Mouse (Mus musculus) urinary bladder, postnatal 36 days (tissue): ENCODE measurements around the gene Ncoa6.

Source experiments
- DNase-seq, 2 experiments: peaks; one replicate each; pipeline ENCODE4 v3.0.0; 2022; ENCODE audit warnings: low spot score in 2 of 2, mixed read lengths in 1 of 2

The Ncoa6 gene

DNA sequence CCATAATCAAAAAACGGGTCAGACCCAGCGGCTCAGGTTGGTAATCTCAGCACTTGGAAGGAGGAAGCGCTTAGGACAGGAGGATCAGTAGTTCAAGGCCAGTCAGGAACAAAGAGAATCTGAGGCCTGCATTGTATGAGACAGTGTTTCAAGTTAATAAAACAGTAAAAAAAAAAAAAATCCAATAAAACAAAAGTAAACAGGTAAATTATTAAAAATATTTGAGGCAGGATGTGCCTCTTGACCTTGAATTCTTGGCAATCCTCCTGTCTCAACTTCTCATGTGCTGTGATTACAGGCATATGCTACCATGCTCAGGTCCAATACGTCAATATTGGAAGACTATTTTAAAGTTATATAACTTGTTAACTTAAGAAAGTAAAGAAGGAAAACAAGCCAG lies 30.8 kb downstream of the Ncoa6 start:
- no peak for DNase-seq

- no peak for DNase-seq
These were observed 37.2 kb downstream of the Ncoa6 start for GRCm38 (mm10) chr2:155436445-155436844.

DNA sequence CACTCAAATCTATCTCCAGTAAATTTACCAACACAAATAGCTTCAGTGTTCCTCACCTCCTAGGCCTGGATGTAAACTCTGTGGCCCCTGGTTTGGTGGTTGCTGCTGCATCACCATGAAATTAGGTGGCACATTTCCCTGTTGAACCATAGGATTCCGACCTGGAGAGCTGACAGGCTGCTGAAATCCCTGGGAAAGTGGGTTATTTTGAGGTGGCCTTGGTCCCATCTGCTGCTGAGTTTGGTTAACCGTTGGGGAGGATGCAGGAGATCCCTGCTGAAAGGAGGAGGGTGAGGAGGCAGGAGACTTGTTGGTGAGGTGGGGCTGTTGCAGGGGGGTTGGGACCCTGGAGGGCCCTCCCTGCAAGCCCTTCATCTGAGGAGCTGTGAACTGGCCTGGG lies 52.8 kb downstream of the Ncoa6 start:
- DNase-seq, result no peak

DNA sequence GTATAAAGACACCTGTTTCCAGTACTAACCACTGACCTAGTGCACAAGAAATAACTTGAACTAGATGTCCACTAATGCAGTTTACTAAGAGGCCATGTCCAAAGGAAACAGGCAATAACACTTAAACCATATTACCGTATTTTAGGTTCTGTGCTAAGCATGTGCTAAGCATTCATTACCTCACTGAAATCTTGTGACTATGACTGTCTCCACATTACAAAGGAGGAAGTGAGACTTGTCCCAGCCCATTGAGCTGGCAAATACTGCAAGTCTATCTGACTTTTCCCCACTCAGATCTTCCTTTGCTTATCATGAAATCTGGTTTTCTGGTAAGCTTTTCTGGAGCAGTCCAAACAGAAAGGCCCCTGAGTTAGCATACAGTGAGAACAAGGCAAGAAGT lies 69.1 kb downstream of the Ncoa6 start:
- DNase-seq, result no peak

DNA sequence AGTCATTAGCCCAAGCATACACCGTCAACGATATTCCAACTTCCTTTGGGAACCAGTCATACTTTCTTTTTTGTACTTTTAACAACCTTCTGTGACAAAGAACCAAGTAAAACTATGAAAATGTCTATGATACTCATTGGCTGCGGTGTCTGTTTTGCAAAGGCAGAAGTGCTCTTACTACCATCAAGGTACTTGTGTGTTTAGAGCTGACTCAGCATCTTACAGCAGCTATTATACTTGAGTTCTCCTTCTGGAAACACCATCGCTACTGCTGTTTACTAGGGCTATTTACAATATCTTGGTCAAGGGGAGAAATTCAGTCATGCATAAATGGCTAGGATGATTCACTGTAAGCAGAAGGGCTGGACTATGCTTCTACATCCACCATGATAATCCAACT lies 71.8 kb downstream of the Ncoa6 start:
- no peak for DNase-seq

GRCm38 (mm10) chr2:155400276-155400675 lies 73.4 kb downstream of the Ncoa6 start:
- no peak for DNase-seq

DNA sequence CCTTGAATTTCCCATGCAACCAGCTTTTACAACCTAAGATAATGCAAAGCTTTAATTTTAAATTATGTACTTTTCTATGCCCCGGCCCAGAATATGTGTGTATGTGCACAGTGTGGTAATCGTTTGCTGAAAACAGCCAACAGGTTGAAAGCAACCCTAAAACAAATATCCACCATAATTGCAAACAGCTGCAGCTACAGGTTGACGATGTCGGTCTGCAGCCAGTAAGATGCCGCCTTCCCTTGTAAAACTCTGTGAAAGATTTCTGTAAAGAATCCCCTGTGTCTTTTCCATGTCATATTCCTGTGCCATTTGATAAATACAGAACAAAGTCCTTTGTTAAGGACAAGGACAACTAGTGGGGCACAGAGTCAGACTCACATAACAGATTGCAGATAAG lies 79.1 kb downstream of the Ncoa6 start:
- DNase-seq, result no peak

- DNase-seq, result no peak
These were observed 85.1 kb downstream of the Ncoa6 start for GRCm38 (mm10) chr2:155388573-155388972.

DNA sequence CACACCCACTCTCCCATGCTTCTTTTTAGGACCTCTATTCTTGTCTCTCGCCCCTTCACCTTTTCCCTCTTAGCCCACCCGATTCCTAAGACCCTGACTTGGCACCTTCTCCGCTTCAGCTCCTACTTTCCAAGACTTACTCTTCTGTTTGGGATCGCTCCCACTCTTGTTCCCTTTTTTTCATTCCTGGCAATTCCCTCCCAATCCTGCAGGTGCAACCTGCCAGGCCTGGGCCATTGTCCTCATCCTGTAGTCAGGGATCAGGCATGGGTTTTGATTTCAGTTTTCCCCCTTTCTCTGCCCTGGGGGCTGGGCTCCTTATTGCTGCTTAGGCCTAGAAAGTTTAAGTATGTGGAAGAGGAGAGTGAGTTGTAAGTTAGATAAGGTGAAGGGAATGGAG lies 86.6 kb downstream of the Ncoa6 start:
- no peak for DNase-seq

GRCm38 (mm10) chr2:155386534-155386899 lies 87.2 kb downstream of the Ncoa6 start:
- peak in 1 of 2 experiments; percentile 21 for DNase-seq

GRCm38 (mm10) chr2:155385731-155386533 lies 87.8 kb downstream of the Ncoa6 start:
- no peak for DNase-seq

GRCm38 (mm10) chr2:155385090-155385489 lies 88.6 kb downstream of the Ncoa6 start:
- peak; percentile 78 to 81 for DNase-seq

DNA sequence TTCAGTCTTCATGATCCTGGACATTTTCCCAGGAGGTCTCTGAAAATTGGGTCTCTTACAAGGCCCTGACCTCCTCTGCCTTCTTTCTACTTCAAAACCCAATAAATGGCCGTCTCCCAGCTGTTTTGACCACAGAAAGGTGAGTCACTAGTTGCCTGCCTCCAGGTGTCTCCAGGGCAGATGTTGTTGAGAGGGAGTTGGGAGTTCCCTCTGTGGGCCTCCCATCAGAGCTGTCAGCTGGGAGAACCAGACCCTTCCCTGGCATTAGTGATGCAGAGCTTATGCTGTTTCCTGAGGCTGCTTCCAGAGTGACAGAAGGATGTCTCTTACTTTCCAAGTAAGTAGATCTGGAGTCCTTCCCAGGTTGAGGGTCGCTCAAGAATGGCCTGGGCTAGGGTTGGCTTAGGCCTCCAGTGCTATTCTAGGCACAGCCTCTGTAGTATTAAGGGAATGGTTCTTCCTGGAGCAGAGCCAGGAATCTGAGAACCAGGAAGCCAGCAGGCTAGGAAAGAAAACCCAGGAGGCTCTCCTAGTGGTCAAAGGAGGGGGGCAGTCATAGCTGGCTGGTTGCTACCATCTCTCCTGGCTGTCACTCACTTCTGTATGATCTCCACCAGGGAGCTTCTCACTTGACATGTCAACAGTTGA lies 90.8 kb downstream of the Ncoa6 start:
- peak in 1 of 2 experiments; percentile 12 for DNase-seq

DNA sequence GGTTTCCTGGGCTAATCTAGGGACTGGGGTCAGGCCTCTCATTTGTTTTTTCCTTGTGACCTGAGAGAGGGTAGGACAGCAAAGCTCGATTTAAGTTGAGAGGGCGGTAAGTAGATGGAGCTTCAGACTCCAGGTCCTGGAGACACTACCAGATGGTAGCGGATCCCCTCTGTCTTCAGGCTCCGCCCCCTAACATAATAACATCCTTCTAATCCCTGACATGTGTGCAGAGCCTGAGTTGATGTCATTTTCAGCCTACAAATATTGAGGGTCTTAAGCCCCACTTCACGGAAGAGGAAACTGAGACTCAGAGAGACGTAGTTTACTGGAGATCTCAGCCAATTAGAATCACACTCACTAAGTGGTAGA lies 91.4 kb downstream of the Ncoa6 start:
- no peak for DNase-seq

- DNase-seq, result peak; percentile 97
These were observed 91.9 kb downstream of the Ncoa6 start for GRCm38 (mm10) chr2:155381643-155382331.

DNA sequence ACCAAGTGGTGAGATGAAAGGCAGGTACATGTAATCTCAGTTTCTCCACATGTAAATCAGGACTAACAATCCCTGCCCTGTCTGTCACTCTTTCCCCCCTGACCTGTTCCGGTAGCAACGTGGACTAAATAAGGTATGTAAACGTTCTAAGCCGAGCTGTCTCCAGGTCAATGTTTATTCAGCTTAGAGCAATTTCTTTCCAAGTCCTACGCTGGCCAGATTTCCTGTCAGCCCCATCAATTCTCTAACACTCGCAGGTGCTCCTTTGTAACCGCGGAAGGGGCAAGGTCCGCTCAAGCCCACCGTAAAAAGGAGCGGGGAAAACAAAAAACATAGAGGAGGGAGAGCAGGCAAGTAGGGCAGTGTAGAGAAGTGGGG lies 92.6 kb downstream of the Ncoa6 start:
- no peak for DNase-seq

- DNase-seq, result no peak
These were observed 93.2 kb downstream of the Ncoa6 start, which contains the start of gene Trp53inp2 for GRCm38 (mm10) chr2:155380261-155381059. Gene Trp53inp2 (plus strand): TSS chr2:155381059.

GRCm38 (mm10) chr2:155376191-155376590 lies 97.5 kb downstream of the Ncoa6 start:
- no peak for DNase-seq

GRCm38 (mm10) chr2:155374521-155374920 lies 99.2 kb downstream of the Ncoa6 start:
- no peak for DNase-seq

GRCm38 (mm10) chr2:155373886-155374285 lies 99.8 kb downstream of the Ncoa6 start:
- no peak for DNase-seq

DNA sequence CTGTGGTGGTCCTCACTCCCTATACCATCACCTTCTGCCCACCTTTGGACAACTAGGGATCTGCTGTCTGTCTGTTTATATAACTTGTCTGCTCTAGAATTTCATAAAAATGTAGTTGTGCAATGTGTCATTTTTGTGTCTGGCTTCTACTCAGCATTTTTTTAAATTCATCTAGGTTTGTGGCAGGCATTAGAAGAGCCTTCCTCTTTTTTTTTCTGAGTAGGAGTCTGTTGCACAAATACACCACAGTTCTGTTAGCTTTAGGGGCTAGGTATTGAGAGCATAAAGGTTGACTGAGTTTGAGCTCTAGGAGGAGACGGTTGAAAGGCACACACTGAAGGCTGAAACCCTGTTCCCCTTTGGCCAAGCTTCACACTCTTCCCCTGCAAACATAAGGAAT lies 100.4 kb downstream of the Ncoa6 start:
- DNase-seq, result no peak

- DNase-seq, result no peak
These were observed 101.2 kb downstream of the Ncoa6 start for GRCm38 (mm10) chr2:155372451-155372850.
